Mouse (Mus musculus) fibroblast of lung, adult 2 months (primary cell): ENCODE measurements around the gene Dlg3.

Experiments used
- DNase-seq: peaks from one replicate; pipeline ENCODE4 v3.0.0-alpha.2; 2011; ENCODE audit warnings: low read depth

Gene Dlg3

GRCm38 (mm10) chrX:100767181-100767884 is at the start of gene Dlg3:
Gene Dlg3, plus strand, starts transcription at chrX:100767722.
- DNase-seq = no peak

DNA sequence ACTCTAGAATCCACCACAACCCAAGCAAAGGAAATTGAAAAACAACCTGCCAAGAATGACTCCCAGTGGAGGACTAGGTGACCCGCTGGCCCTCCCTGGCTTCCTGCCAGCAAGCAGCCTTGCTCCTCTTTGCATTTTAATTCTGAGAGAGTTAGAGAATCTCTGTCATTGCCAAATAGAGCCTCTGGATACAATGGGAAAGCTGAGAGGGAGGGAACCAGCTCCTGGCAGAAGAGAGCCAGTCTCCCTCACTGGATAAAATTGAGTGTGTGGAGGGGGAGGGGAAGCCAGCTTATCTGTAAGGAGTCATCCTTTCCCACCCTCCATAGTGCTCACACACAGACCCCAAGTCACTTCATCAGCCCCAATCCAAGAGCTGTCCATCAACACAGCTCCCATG is 38.6 kb upstream of the Dlg3 start:
- no peak for DNase-seq

- no peak for DNase-seq
Measured at GRCm38 (mm10) chrX:100729665-100730188, 37.8 kb upstream of the Dlg3 start, which contains the start of gene Gdpd2. Gene Gdpd2, plus strand, starts transcription at chrX:100729873.

DNA sequence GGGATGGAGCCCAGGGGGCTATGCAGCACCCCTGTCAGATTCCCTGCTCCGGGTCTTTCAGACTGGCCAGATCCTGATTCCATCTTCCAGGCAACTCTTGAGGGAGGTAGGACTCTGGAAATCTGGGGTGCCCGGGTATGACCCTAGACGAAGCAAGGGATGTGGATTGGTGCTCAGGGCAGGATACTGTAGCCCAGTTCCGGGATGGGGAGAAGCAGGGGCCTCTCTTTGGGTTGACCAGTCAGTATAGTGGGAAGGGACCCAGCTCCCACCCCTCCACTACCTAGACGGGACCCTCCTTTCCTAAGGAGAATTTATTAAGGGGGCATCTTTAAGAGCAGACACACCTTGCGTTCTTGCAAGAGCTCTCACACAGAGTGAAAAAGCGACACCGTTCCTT is 37.3 kb upstream of the Dlg3 start:
- no peak for DNase-seq

DNA sequence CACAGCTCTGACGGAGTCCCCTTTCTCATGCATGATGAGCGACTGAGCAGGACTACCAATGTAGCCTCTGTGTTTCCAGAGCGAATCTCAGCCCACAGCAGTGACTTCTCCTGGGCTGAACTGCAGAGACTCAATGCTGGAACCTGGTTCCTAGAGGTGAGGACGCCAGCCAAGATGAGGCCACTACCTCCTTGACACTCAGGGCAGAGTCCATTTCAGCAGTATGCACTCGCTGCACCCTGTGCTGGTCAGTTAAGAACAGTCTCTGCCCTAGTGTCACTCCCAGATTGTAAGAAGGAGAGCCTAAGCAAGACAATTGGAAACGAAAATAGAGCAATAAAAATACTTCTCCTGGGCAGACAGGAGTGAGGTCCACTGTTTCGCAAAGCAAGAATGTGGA is 33.2 kb upstream of the Dlg3 start:
- DNase-seq = no peak

DNA sequence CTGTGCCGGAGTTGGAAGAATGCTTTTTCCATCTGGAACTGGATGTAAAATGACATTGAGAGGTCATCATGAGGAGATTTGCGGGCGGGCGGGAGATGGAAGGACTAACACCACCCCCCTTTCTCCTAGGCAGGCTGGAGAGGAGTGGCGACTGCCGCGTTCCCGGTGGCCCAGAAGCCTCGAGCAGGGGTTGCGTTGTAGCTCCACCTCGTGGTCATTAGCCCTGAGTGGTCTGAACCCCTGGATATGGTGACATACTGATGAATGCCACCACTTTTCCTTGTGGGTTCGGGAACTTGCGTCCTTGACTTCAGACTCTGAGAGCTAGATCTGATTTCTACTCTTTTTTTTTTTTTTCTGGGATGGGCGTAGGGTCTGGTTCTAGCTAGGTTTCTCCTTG is 28.6 kb upstream of the Dlg3 start:
- DNase-seq = peak; percentile 17

DNA sequence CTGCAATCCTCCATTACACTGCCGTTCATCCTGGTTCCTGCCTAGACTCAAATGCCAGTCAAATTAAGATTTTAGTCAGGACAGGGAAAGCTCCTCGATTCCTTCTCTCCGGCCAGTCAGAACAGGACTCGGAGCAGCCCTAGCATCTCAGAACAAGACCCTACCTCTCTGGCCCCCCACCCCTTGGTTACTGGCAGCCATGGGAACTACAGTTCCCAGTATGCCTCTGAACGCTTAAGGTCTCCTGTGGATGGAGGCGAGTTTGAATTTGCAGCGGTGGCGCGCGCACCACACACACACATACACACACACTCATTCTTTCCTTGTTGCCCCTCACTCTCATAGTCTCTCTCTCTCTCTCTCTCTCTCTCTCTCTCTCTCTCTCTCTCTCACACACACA is 28.1 kb upstream of the Dlg3 start:
- no peak for DNase-seq

DNA sequence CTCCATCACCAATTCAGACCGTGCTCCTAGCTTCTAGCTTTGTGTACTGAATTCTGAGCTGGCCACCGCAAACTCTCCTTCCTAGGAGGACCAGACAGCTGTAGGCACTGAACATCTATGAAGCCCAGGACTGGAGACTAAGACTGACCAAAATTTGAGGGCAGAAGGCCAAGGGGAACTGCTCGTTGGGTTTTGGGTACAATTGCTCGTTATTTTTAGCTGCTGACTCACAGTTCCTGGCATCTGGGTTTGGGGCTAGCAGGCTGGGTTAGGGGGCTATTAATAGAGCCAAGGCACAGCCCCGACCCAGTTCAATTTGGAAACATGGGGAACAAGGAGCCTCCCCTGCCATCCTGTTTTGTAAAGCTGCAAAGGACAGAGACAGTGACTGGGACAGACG is 26.7 kb upstream of the Dlg3 start:
- peak; percentile 45 for DNase-seq

- DNase-seq = no peak
Measured at GRCm38 (mm10) chrX:100741940-100742339, 25.6 kb upstream of the Dlg3 start.

- DNase-seq = no peak
Measured at GRCm38 (mm10) chrX:100765855-100766254, 1.7 kb upstream of the Dlg3 start.

DNA sequence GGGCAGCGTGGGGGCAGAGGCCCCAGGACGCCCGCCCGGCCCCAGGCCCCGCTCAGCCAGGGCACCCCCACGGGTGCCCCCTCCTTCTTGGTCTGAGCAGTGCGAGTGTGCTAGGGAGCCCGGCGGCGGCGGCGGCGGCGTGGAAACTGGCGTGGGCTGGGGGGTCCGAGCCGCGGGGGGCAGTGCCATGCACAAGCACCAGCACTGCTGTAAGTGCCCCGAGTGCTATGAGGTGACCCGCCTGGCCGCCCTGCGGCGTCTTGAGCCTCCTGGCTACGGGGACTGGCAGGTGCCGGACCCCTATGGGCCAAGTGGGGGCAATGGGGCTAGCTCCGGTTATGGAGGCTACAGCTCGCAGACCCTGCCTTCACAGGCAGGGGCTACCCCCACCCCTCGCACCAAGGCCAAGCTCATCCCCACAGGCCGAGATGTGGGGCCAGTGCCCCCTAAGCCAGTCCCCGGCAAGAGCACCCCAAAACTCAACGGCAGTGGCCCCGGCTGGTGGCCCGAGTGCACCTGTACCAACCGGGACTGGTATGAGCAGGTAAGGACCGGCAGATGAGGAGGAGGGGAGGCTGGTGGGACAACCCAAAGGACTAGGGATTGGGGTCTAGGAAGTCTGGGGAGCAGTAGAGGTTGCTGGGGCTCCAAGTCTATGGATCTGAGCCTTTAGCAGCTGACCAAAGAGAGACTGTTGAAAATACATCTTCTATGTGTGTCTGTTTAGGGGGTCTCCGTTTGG is 534 bp downstream of the Dlg3 start:
- DNase-seq = no peak

DNA sequence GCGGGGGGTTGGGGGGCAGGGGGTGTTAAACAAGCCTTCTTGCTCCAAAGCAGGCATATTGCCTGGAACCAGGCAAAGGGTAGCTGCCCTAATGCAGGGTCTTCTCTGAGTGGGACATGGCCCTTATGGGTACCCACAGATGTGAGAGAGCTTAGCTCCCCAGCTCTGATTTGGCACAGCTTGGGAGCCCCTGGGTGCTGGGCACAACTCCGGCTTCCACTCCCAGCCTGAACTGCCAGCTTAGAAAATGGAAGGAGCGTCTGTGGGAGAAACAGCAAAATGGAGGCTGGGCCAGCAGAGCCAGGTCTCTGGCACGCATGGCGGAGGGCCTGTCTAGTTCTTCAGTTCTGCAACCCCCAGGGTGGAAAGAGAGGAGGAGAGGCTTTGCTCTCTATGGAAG is 1.8 kb downstream of the Dlg3 start:
- no peak for DNase-seq

- no peak for DNase-seq
Measured at GRCm38 (mm10) chrX:100774341-100774811, 6.9 kb downstream of the Dlg3 start.

DNA sequence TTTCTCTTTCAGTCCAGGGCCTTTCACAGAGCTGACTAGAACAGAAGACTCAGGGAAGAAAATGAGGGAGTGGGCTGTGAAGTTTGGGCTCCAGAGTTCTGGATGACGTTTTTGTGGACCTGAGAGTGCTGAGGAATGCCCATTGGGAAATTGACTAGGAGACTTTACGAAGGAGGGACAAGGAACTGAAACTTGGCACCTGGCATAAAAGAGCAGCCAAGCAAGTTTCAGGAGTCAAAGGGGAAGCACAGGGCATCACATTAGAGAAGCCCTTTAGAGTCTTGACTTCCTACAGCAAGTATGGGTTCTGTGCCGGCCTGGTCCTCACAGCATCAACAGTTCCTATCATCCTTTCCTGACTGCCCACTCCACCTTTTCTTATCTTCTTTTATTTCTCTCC is 7.9 kb downstream of the Dlg3 start:
- DNase-seq = no peak

GRCm38 (mm10) chrX:100776494-100776893 is 9.0 kb downstream of the Dlg3 start:
- no peak for DNase-seq

DNA sequence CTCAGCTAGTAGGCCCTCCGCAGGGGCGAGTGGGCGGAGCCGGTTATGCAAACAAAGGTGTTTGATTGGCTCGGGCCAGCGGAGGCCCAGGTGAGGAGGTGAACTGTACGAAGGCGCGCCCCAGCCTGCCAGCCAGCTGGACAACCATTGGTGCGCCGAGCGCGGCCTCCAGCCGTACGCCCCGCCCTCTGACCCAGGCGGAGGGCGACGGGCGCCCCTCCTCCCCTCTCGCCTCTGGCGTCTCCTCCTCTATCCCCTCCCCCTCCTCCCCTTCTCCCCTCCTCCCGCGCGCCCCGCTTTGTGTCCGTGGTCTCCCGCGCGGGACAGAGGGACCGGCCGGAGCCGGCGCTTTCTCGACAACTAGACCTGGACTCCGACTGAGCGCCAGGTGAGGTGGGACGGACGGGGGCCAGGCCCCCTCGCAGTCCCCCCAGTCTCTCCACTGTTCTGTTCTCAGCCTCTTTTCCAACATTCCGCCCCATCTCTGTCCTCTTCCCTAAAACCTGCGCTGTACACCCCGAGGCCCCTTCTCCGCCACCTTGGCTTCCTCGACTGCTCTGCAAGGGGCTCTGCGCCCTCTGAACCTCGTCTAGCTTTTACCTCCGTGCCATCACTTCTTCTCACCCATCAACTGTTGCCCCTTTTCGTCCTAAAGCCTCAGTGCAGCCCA is 9.6 kb downstream of the Dlg3 start:
- DNase-seq = no peak

- no peak for DNase-seq
Measured at GRCm38 (mm10) chrX:100777655-100778234, 10.2 kb downstream of the Dlg3 start.

DNA sequence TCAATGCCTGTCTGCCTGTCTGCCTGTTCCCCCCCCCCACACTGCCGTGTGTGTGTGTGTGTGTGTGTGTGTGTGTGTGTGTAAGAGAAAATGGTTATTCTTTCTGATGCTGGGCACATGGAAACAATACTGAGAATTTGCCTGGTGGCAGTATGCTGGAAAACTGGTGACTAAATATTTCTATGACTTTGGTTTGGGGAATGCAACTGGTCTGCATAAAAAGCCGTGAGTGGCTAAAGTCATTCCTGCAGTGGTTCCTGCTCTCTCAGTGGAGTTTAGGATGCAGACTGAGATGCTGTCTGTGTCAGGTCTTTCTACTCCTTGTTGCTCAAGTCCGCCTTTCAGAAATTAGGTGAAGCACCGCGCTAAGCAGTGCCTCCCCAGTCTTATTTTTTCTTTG is 10.9 kb downstream of the Dlg3 start:
- no peak for DNase-seq

DNA sequence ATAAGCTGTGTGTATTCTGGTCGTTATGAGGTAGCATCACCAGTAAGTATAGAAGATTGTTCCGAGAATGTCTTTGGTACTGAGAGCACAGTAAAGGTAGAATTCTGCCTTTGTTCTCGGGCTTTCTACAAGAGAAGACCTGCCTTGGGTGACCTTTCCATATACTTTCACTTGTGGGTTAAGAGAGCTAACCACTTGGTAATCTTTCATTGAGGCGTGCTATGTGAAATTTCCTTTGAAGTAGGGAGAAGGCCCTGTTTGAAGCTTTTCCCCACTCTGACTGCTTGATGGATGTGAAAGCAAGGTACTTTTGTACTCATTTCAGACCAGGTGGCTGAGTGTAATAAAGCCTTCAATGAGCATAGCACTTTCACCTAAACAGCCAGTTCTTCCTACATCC is 21.8 kb downstream of the Dlg3 start:
- no peak for DNase-seq

DNA sequence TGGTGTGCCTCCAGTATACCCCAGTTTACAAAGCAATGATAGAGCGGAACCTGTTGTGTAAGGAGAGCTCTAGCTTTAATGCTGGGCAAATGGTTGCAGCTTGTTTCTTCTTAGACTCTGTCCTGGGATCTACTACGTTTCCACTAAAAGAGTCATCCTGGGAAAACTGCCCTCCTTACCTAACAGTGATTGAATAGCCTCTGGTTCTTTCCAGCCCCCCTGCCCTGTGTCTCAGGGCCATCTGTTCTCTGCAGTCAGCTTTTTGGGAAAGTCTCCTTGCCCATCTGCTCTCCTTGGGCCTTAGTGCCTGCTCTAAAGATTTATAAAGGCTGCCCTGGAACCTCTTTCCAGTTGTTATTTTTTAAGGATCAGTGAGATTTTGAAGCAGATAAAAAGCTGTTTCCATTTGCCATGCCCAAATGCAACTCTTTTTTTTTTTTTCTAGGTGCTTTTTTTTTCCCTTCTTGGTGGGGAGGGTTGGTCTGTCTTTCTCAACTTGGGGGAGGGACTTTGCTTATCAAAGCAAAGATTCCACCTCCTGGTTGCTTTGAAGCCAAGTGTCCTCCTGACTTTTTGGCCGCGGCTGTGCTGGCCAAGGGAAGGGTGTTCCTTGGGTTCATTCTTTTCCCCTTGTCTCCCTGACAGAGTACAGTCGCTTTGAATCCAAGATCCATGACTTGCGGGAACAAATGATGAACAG is 28.7 kb downstream of the Dlg3 start:
- no peak for DNase-seq

DNA sequence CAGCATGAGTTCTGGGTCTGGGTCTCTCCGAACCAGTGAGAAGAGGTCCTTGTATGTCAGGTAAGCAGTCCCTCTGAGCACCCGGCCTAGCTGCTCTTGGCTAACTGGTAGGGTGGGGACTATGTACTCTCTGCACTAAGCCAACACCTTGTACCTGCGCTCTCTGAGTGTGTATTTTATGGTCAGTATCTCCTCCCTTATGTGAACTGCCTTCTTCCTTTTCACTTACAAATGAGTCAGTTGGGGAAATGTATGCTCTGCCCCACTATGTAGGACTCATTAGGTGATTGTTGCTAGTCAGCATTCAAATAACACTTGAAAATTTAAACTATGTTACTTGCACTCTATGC is 29.2 kb downstream of the Dlg3 start:
- DNase-seq = no peak

DNA sequence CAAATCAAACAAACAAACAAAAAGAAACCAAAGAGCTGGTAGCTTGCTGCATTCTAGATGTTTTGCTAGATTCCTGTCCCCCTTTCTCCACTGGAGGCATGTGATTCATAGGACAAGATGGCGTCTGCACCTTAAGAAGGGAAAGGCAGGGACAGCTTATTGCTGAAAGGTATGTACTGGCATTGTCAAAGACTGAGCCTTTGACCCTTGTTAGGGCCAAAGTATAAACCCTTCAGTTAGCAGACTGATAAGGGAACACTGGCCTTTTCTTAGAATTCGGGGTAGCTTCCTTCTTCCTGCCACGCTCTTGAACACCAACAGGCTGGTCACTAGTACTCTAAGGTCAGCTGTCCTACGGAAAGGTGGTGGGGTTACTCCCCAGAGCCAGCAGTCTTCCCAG is 29.8 kb downstream of the Dlg3 start:
- no peak for DNase-seq
